8 mouse cellular contexts compared by ENCODE assay signal in genomic region chr1:168374953-168375600, GRCm38 (mm10). TPM values are rescaled to one million over a fixed set of nuclear protein-coding genes. Genes with fewer than 3 reads are reported as not detected.
DNase-seq lines count a peak whose midpoint lies in the region; ATAC-seq lines count a peak whose summit lies in the region.
"Had no signal": no experiment of that assay in that cellular context is flagged by ENCODE, and none has a peak within 500 bp of the region (broad histone marks: within the 10 kb centered on the region; RNA-seq: fewer than 3 reads in every experiment).

No protein-coding gene starts in this region.

- peak; percentile 46 for DNase-seq in heart, adult 8-10 months (ENCODE audit: low spot score)
- no peak for DNase-seq in heart, postnatal 25 days (ENCODE audit: low spot score)
- peak; percentile 61 to 62 for DNase-seq in heart, adult 9 months (ENCODE audit: low spot score in 2 of 2)
- DNase-seq in left cerebral cortex, adult 11 months (ENCODE audit: low spot score) = no peak

- H3K4me1 ChIP-seq in midbrain, embryonic 15.5 days = peaks cover 35% of the 10 kb centered on the region
- peaks cover 53% of the 10 kb centered on the region for H3K4me1 ChIP-seq in midbrain, embryonic 13.5 days (replicated peaks)
- peaks cover 16% of the 10 kb centered on the region for H3K4me1 ChIP-seq in neural tube, embryonic 15.5 days

- H3K27me3 ChIP-seq in midbrain, embryonic 15.5 days (replicated peaks) = no peaks in the 10 kb centered on the region
- no peaks in the 10 kb centered on the region for H3K27me3 ChIP-seq in midbrain, embryonic 13.5 days
- no peaks in the 10 kb centered on the region for H3K27me3 ChIP-seq in neural tube, embryonic 15.5 days (replicated peaks)
- H3K27me3 ChIP-seq: stomach, embryonic 15.5 days had no signal

- H3K4me2 ChIP-seq in midbrain, embryonic 15.5 days = no peak overlapping the region
- H3K4me2 ChIP-seq in midbrain, embryonic 13.5 days (replicated peaks) = no peak overlapping the region
- H3K4me2 ChIP-seq in neural tube, embryonic 15.5 days = no peak overlapping the region
- H3K4me2 ChIP-seq: stomach, embryonic 15.5 days had no signal

- H3K27ac ChIP-seq in midbrain, embryonic 15.5 days = no peak overlapping the region
- H3K27ac ChIP-seq in midbrain, embryonic 13.5 days = no peak overlapping the region
- no peak overlapping the region for H3K27ac ChIP-seq in neural tube, embryonic 15.5 days (replicated peaks)
- H3K27ac ChIP-seq: stomach, embryonic 15.5 days had no signal

- intact Hi-C loops in heart, postnatal 25 days (cut with DNase I) = loop anchor here (5.0 kb wide), 4 partner anchors 88 to 727 kb away; no protein-coding TSS in a partner anchor

- no peak overlapping the region for H3K9ac ChIP-seq in midbrain, embryonic 15.5 days
- no peak overlapping the region for H3K9ac ChIP-seq in midbrain, embryonic 13.5 days (replicated peaks)
- H3K9ac ChIP-seq in neural tube, embryonic 15.5 days (replicated peaks) = no peak overlapping the region
- H3K9ac ChIP-seq: stomach, embryonic 15.5 days had no signal

- no peaks in the 10 kb centered on the region for H3K36me3 ChIP-seq in midbrain, embryonic 15.5 days (replicated peaks)
- peaks cover 4% of the 10 kb centered on the region; the same call in 1 of the 2 replicates for H3K36me3 ChIP-seq in midbrain, embryonic 13.5 days
- no peaks in the 10 kb centered on the region for H3K36me3 ChIP-seq in neural tube, embryonic 15.5 days
- H3K36me3 ChIP-seq: stomach, embryonic 15.5 days had no signal

- no peak overlapping the region for H3K4me3 ChIP-seq in midbrain, embryonic 15.5 days
- no peak overlapping the region for H3K4me3 ChIP-seq in midbrain, embryonic 13.5 days (replicated peaks)
- H3K4me3 ChIP-seq in neural tube, embryonic 15.5 days (replicated peaks) = no peak overlapping the region
- H3K4me3 ChIP-seq: stomach, embryonic 15.5 days had no signal

- peak; percentile 18; the same call in 1 of the 2 replicates for ATAC-seq in midbrain, embryonic 15.5 days (replicated peaks)
- no peak for ATAC-seq in midbrain, embryonic 13.5 days
- ATAC-seq in neural tube, embryonic 15.5 days (ENCODE audit: low FRiP score) = peak; percentile 37; the same call in 1 of the 2 replicates

- no peaks in the 10 kb centered on the region for H3K9me3 ChIP-seq in midbrain, embryonic 15.5 days
- no peaks in the 10 kb centered on the region for H3K9me3 ChIP-seq in midbrain, embryonic 13.5 days
- no peaks in the 10 kb centered on the region for H3K9me3 ChIP-seq in neural tube, embryonic 15.5 days (replicated peaks)
- H3K9me3 ChIP-seq: stomach, embryonic 15.5 days had no signal

- WGBS in midbrain, embryonic 15.5 days = 72% methylated on average over 12 of the region's 12 CpGs
- 86% methylated on average over 12 of the region's 12 CpGs for WGBS in midbrain, embryonic 13.5 days
- 73% methylated on average over 12 of the region's 12 CpGs for WGBS in neural tube, embryonic 15.5 days

RNA-seq across cellular contexts. Expression of gene Pbx1, which starts 57.0 kb away (rescaled TPM):
- total RNA-seq in heart, adult 8-10 months (2022) = 10 to 100 TPM; 48.1 to 60.7 (median 56.2) TPM
- 10 to 100 TPM; 51.3 to 55.2 TPM for total RNA-seq in heart, postnatal 25 days (2021)
- 83.0 and 88.2 TPM in 2 replicates for polyA plus RNA-seq in midbrain, embryonic 15.5 days (2015; fragmentation: Nextera tagmentation; extraction: Ambion mirVana)
- 84.9 and 91.4 TPM in 2 replicates for polyA plus RNA-seq in midbrain, embryonic 13.5 days (2015; fragmentation: Nextera tagmentation; extraction: Ambion mirVana)
- polyA plus RNA-seq in neural tube, embryonic 15.5 days (2015; fragmentation: Nextera tagmentation; extraction: Ambion mirVana) = 28.8 and 31.4 TPM in 2 replicates

Comparison
In these comparisons a context has a peak if more than half of its experiments do, and no peak if none do; other contexts are left out.
1. DNase-seq: peak in heart, adult 8-10 months (single experiment) and heart, adult 9 months (2 of 2); none in heart, postnatal 25 days (single experiment) and left cerebral cortex, adult 11 months (single experiment).